ENCODE assay signal across 21 mouse cellular contexts in the genomic region with DNA sequence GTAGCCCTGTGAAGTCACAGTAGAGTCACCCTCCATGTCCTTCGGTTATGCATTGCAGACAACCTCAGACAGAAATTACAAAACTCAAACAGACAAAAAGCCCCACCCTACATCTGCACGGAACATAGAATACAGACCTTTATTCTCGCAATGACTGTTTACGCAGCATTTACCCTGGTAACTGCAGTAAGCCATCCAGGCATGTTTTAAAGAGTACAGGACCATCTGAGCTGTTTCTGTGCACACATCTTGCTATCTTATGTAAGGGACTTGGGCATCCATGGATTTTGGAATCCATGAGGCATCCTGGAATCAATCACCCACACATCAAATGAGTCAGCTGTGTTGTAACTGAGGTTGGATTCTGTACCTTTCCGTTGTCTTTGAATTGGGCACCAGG. TPM values are rescaled to one million over a fixed set of nuclear protein-coding genes. Genes with fewer than 3 reads are reported as not detected.
DNase-seq lines count a peak whose midpoint lies in the region; ATAC-seq and TF ChIP-seq lines count a peak whose summit lies in the region.
"Had no signal": no experiment of that assay in that cellular context is flagged by ENCODE, and none has a peak within 500 bp of the region (broad histone marks: within the 10 kb centered on the region; RNA-seq: fewer than 3 reads in every experiment).

No protein-coding gene starts in this region.

- H3K9me3 ChIP-seq in liver, postnatal 0 days (ENCODE audit: low read length): no peaks in the 10 kb centered on the region
- no peaks in the 10 kb centered on the region for H3K9me3 ChIP-seq in liver, embryonic 11.5 days (ENCODE audit: control insufficient read depth, low read length)
- H3K9me3 ChIP-seq in midbrain, embryonic 10.5 days (replicated peaks): no peaks in the 10 kb centered on the region
- H3K9me3 ChIP-seq: hindbrain, embryonic 15.5 days; intestine, embryonic 15.5 days; limb, embryonic 13.5 days; liver, embryonic 13.5 days; lung, embryonic 15.5 days; midbrain, embryonic 12.5 days had no signal

- no peak overlapping the region for H3K4me3 ChIP-seq in liver, postnatal 0 days (ENCODE audit: low read depth, low read length)
- no peak overlapping the region for H3K4me3 ChIP-seq in liver, embryonic 11.5 days (ENCODE audit: low read depth, low read length)
- H3K4me3 ChIP-seq in C2C12 (ENCODE audit: insufficient read depth, poor library complexity, severe bottlenecking): no peak overlapping the region
- no peak overlapping the region for H3K4me3 ChIP-seq in midbrain, embryonic 10.5 days
- H3K4me3 ChIP-seq: hindbrain, embryonic 15.5 days; intestine, embryonic 15.5 days; limb, embryonic 13.5 days; liver, embryonic 13.5 days; lung, embryonic 15.5 days; midbrain, embryonic 12.5 days had no signal

- no peak for TF ChIP-seq EP300 in liver, postnatal 0 days (IDR thresholded peaks at IDR 0.05; ENCODE audit: low read depth)

- H3K27me3 ChIP-seq in liver, postnatal 0 days (ENCODE audit: insufficient read depth, low read length): 0 out of 2 replicates have a peak, but pooled peaks cover 3% of the 10 kb centered on the region
- H3K27me3 ChIP-seq in liver, embryonic 11.5 days (replicated peaks; ENCODE audit: control insufficient read depth, insufficient read depth, low read length): peaks cover 15% of the 10 kb centered on the region
- H3K27me3 ChIP-seq in C2C12 (ENCODE audit: control insufficient read depth, insufficient read depth, insufficient read length): no peaks in the 10 kb centered on the region
- peaks cover 23% of the 10 kb centered on the region for H3K27me3 ChIP-seq in midbrain, embryonic 10.5 days (ENCODE audit: low read depth, poor library complexity, severe bottlenecking)
- H3K27me3 ChIP-seq: hindbrain, embryonic 15.5 days; lung, embryonic 15.5 days had no signal

- 78% methylated on average over 5 of the region's 5 CpGs for WGBS in liver, postnatal 0 days (ENCODE audit: insufficient replicate concordance)
- WGBS in liver, embryonic 11.5 days: 90% methylated on average over 5 of the region's 5 CpGs
- WGBS in midbrain, embryonic 10.5 days: 92% methylated on average over 5 of the region's 5 CpGs

- no peaks in the 10 kb centered on the region for H3K36me3 ChIP-seq in liver, postnatal 0 days (replicated peaks; ENCODE audit: insufficient read depth, low read length)
- H3K36me3 ChIP-seq in liver, embryonic 11.5 days (ENCODE audit: control insufficient read depth, insufficient read depth, low read length): no peaks in the 10 kb centered on the region
- H3K36me3 ChIP-seq in C2C12 (ENCODE audit: control insufficient read depth, insufficient read depth): no peaks in the 10 kb centered on the region
- no peaks in the 10 kb centered on the region for H3K36me3 ChIP-seq in midbrain, embryonic 10.5 days
- H3K36me3 ChIP-seq: hindbrain, embryonic 15.5 days; intestine, embryonic 15.5 days; limb, embryonic 13.5 days; liver, embryonic 13.5 days; lung, embryonic 15.5 days; midbrain, embryonic 12.5 days had no signal

- H3ac ChIP-seq in C2C12 (ENCODE audit: control insufficient read depth, insufficient read length, low read depth): no peak overlapping the region

- H3K79me3 ChIP-seq in C2C12 (ENCODE audit: low read depth): no peaks in the 10 kb centered on the region

- peak; percentile 79 for ATAC-seq in frontal cortex, adult (ENCODE audit: low TSS enrichment)
- ATAC-seq in liver, postnatal 0 days: no peak
- ATAC-seq in liver, embryonic 11.5 days (replicated peaks; ENCODE audit: low FRiP score): no peak
- ATAC-seq: forebrain, postnatal 0 days; intestine, embryonic 15.5 days had no signal

- DNase-seq in frontal cortex, postnatal 14 days (ENCODE audit: low spot score in 2 of 2): no peak
- no peak for DNase-seq in liver, postnatal 0 days
- DNase-seq in liver, embryonic 11.5 days (ENCODE audit: low spot score): no peak
- peak; percentile 63 for DNase-seq in layer of hippocampus, adult 9-11 months
- no peak for DNase-seq in midbrain, embryonic 10.5 days (ENCODE audit: low spot score)
- DNase-seq: B cell, adult 2 months; cerebellum, adult 11-12 months; cerebellum, postnatal 10 days; forebrain, postnatal 0 days; gastrocnemius, postnatal 36 days; kidney, adult 8-10 months; kidney, postnatal 25 days; liver, embryonic 13.5 days had no signal

- no peak overlapping the region for H3K27ac ChIP-seq in liver, postnatal 0 days (ENCODE audit: low read depth)
- H3K27ac ChIP-seq in liver, embryonic 11.5 days (ENCODE audit: low read depth, low read length): no peak overlapping the region
- H3K27ac ChIP-seq in midbrain, embryonic 10.5 days (replicated peaks): no peak overlapping the region
- H3K27ac ChIP-seq: hindbrain, embryonic 15.5 days; intestine, embryonic 15.5 days; limb, embryonic 13.5 days; liver, embryonic 13.5 days; lung, embryonic 15.5 days; midbrain, embryonic 12.5 days; stomach, postnatal 0 days had no signal

- no peaks in the 10 kb centered on the region for H3K4me1 ChIP-seq in liver, postnatal 0 days (ENCODE audit: insufficient read depth)
- no peaks in the 10 kb centered on the region for H3K4me1 ChIP-seq in liver, embryonic 11.5 days (replicated peaks; ENCODE audit: control insufficient read depth, insufficient read depth, low read length)
- peaks cover 28% of the 10 kb centered on the region for H3K4me1 ChIP-seq in midbrain, embryonic 10.5 days
- H3K4me1 ChIP-seq: liver, embryonic 13.5 days had no signal

- no peak for TF ChIP-seq CTCF in liver, postnatal 0 days (IDR thresholded peaks at IDR 0.05; ENCODE audit: low read depth)
- TF ChIP-seq CTCF in C2C12 (IDR thresholded peaks at IDR 0.05; ENCODE audit: control insufficient read depth, insufficient read depth, insufficient read length): no peak

- H3K9ac ChIP-seq in liver, postnatal 0 days (replicated peaks): no peak overlapping the region
- H3K9ac ChIP-seq in liver, embryonic 11.5 days (ENCODE audit: low read depth, low read length): no peak overlapping the region
- H3K9ac ChIP-seq: forebrain, postnatal 0 days; hindbrain, embryonic 15.5 days; intestine, embryonic 15.5 days; limb, embryonic 13.5 days; liver, embryonic 13.5 days; lung, embryonic 15.5 days; midbrain, embryonic 12.5 days had no signal

- 0 out of 2 replicates have a peak overlapping the region, but pooled peaks have one; percentile 18 for H3K4me2 ChIP-seq in liver, postnatal 0 days (ENCODE audit: low read depth, low read length)
- H3K4me2 ChIP-seq in liver, embryonic 11.5 days: no peak overlapping the region
- H3K4me2 ChIP-seq: hindbrain, embryonic 15.5 days; intestine, embryonic 15.5 days; limb, embryonic 13.5 days; liver, embryonic 13.5 days; lung, embryonic 15.5 days; midbrain, embryonic 12.5 days had no signal

- H3K79me2 ChIP-seq in C2C12 (ENCODE audit: control insufficient read depth, insufficient read depth): no peaks in the 10 kb centered on the region

TF ChIP-seq in C2C12, 6 proteins besides CTCF, POLR2A, EP300 and RAD21:
- TF ChIP-seq FOSL1 (IDR thresholded peaks at IDR 0.05; ENCODE audit: insufficient read depth, low read length, poor library complexity, severe bottlenecking): no peak
- no peak for TF ChIP-seq MAX (IDR thresholded peaks at IDR 0.05)
- TF ChIP-seq CEBPB (IDR thresholded peaks at IDR 0.05; ENCODE audit: low read depth): peak; percentile 6

RNA-seq across cellular contexts. Expression of a gene that starts 2.3 kb away (rescaled TPM):
- polyA plus RNA-seq in liver, postnatal 0 days (2015; fragmentation: Nextera tagmentation; extraction: Ambion mirVana): 19.5 and 23.0 TPM in 2 replicates
- 2.4 and 2.9 TPM in 2 replicates for polyA plus RNA-seq in liver, embryonic 11.5 days (2014; fragmentation: Nextera tagmentation; extraction: Ambion mirVana)
- polyA plus RNA-seq in C2C12 (2012; fragmentation: generic; extraction: Trizol): 1.8 TPM
- 0.90 and 0.97 TPM in 2 replicates for polyA plus RNA-seq in midbrain, embryonic 10.5 days (2016; fragmentation: Nextera tagmentation; extraction: Ambion mirVana)
